Mouse (Mus musculus): ENCODE measurements around the gene Cdkn2a. TPM values are rescaled to one million over a fixed set of nuclear protein-coding genes. Genes with fewer than 3 reads are reported as not detected.

Gene Cdkn2a
- not detected for polyA plus RNA-seq (2014; fragmentation: Illumina TruSeq; extraction: RNeasy Lipid Tissue Mini Kit (QIAGEN cat#74804); ENCODE audit: low read depth, low replicate concordance)

DNA sequence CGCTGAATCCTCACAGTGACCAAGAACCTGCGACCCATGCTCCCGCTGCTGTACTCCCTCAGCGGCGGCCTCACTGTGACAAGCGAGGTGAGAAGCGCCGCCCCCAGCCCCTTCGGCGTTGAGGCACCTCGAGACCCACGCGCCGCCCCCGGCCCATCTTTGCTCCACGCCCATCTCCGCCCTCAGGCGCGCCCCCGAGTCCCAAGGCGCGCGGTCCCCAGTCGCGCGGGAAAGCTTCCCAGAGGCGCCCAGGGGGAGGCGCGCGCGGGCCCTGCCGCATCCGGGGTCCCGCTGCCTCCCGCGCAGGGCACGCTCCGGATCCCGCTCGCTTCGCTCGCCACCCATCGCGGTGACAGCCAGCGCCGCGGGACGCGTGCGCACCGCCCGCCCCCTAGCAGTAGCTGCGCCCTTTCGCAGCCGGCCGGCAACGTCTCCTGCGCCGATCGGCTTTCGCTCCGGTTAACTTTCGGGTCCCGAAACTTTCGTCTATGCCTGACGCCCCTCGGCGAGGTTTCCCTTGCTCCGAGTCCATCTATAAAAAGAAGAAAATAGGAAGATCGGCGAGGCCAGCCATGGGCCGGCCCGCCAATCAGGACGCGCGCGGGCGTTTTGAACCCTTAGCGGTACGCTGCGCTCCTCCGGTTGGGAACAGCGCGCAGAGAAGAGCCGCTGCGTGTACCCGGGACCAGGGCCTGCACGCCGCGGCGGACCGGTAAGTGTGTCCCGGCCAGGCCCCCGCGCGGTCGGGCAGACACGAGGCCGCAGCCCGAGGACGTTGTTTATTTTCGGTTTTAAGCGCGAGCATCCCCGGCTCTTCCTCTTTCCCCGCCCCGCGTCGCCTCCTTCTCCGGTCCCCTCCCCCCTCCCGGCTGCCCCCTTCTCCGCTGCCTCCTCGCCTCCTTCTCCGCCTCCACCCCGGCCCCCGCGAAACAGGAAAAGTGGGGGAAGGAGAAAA lies at the start of gene Cdkn2a:
Gene Cdkn2a, minus strand, starts transcription at position 168 of the 955 bp plus-strand sequence.

DNA sequence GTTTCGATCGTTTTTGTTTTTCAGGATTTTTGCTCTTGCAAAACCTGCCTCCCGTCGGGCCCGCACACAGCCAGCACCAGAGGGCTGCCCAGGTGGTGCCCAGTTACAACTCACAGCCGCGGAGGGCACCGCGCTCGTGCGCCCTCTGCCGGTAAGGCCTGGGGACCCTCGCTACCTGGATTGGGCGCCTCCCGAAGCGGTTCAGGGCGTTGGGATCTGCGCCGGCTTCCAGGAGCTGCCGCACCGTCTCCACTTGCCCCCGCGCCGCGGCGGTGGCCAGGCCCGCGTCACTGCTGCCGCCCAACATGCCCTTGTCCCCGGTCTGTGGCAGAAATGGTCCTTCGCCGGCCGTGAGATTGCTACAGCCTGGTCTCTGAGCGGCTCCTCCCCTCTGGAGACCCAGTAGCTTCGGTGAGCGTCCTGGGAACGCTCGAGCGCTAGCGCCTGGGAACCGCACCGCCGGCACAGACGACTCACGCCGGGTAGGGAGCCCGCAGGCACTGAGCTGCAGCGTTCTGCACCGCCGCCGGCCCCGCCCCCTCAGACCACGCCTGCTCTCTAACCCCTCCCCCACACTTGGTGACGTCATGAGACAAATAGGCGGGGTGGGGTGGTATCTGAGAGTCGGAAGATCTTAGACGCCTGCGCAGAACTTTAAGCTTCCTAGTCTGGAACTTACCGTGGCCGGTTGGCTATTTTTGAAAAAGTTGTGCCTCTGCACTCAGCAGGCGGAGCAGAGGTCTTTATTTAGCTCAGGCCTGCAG lies 16.2 kb upstream of the Cdkn2a start, which contains the start of gene Cdkn2b:
Gene Cdkn2b, minus strand, starts transcription at position 549 of the 764 bp plus-strand sequence.

Other genes starting within 250 kb of the Cdkn2a start
- 16.5 TPM for gene Mtap, start 157.5 kb downstream of the Cdkn2a start, polyA plus RNA-seq (2014; fragmentation: Illumina TruSeq; extraction: RNeasy Lipid Tissue Mini Kit (QIAGEN cat#74804); ENCODE audit: low read depth, low replicate concordance)
- gene Cdkn2b, start 16.4 kb upstream of the Cdkn2a start, polyA plus RNA-seq (2014; fragmentation: Illumina TruSeq; extraction: RNeasy Lipid Tissue Mini Kit (QIAGEN cat#74804); ENCODE audit: low read depth, low replicate concordance): 41.0 TPM